Mouse (Mus musculus): Measurements from ENCODE around the gene Vmp1.

DNA sequence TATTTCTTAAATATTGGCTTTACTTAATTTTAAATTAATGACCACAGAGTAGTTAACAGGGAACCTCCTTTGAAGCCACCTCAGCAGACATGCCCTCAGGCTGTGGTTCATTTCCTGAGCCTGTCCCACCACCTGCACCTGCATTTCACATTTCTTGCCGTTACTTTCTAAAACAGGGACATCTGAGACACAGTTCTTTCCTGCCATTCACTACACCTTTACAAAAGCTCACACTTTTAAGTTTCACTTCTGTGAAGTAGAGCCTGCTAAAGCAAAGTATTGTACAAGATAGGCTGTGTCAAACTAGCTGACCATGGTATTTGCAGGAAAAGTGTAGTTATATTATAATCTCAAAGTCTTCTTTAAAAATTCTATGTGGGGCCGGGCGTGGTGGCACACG, 144.8 kb downstream of the Vmp1 start:
- TF ChIP-seq CTCF (conservative IDR thresholded peaks at IDR 0.05; ENCODE audit: insufficient read depth, insufficient read length, low read depth, low read length) = no peak
- TF ChIP-seq POLR2A (IDR thresholded peaks at IDR 0.05; ENCODE audit: low read depth, low read length) = no peak
